In the genomic region with DNA sequence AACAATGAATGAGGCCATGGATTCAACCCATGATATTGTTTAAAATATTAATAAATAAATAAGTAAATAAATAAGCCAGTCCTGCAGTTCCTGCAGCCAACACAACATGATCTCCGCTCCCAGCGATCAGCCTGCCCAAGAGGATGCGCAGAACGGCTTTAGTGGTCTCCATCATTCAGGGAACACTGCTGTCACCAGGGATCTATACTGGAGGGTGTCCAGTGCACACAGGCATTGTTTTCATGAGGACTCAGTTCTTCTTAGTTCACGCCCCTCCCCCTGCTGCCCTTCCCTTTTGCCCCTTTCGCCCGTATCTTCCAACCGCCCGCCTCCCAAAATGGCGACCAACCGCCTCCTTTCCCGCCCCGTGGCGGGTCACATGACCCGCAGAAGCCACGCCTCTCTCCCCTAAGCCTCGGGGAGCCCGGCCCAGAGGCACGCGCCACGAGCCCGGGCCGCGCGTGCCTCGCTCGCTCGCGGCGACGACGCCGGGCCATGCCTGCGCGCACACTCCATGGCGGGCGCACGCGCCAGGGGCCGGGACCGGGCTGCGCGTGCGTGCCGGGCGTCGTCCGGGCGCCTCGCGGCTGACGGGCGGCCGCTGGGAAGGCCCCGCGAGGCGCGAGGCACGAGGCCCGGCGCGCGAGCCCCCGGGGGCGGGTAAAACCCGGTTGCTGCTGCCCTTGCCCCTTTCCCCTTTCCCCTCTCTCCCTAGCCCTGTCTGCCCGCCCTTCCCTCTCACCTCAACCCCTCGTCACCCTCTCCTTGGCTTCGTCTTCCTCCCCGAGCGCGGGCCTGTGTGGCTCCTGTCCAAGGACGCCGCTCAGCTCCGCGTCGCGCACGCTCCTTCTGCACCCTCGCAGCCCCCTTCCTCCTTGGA, we compare ENCODE assay signal across 10 mouse cellular contexts. TPM values are rescaled to one million over a fixed set of nuclear protein-coding genes. Genes with fewer than 3 reads are reported as not detected.
A peak's percentile ranks its signal among the peaks of the same experiment; 100 is the strongest.
DNase-seq lines count a peak whose midpoint lies in the region; ATAC-seq and TF ChIP-seq lines count a peak whose summit lies in the region.
"Had no signal": no experiment of that assay in that cellular context is flagged by ENCODE, and none has a peak within 500 bp of the region (broad histone marks: within the 10 kb centered on the region; RNA-seq: fewer than 3 reads in every experiment).

A gene (plus strand): TSS at position 596 of the 880 bp plus-strand sequence.

- no peak for ATAC-seq in midbrain, embryonic 11.5 days (ENCODE audit: low FRiP score)
- ATAC-seq in limb, embryonic 14.5 days (ENCODE audit: low FRiP score, low read depth): no peak

- peaks cover 30% of the 10 kb centered on the region for H3K27me3 ChIP-seq in midbrain, embryonic 10.5 days (ENCODE audit: low read depth, poor library complexity, severe bottlenecking)
- H3K27me3 ChIP-seq in midbrain, embryonic 11.5 days (ENCODE audit: control insufficient read depth, insufficient read depth, low read length): peaks cover 10% of the 10 kb centered on the region
- H3K27me3 ChIP-seq in limb, embryonic 14.5 days (ENCODE audit: control insufficient read depth, insufficient read depth, low read length): peaks cover 11% of the 10 kb centered on the region

- no peak within 1 kb of the TSS for H3K27ac ChIP-seq in midbrain, embryonic 10.5 days (replicated peaks)
- H3K27ac ChIP-seq in midbrain, embryonic 11.5 days (ENCODE audit: low read depth, low read length): no peak within 1 kb of the TSS
- no peak within 1 kb of the TSS for H3K27ac ChIP-seq in limb, embryonic 14.5 days (replicated peaks; ENCODE audit: low read depth, low read length)

- peak; percentile 47 to 58 for DNase-seq in cerebellum, postnatal 10 days
- no peak for DNase-seq in cerebellum, postnatal 36 days
- DNase-seq in midbrain, embryonic 10.5 days (ENCODE audit: low spot score): no peak
- no peak for DNase-seq in midbrain, embryonic 11.5 days (ENCODE audit: low spot score, missing footprints)
- no peak for DNase-seq in limb, embryonic 14.5 days (ENCODE audit: low spot score)
- DNase-seq in testis, postnatal 10 days (ENCODE audit: low spot score): peak; percentile 71
- DNase-seq in gastrocnemius, postnatal 4 days (ENCODE audit: low spot score in 2 of 2): no peak
- no peak for DNase-seq in layer of hippocampus, postnatal 25 days (ENCODE audit: extremely low spot score in 1 of 2, low spot score in 1 of 2)
- DNase-seq: thymus, adult 18-20 months had no signal

- peak within 1 kb of the TSS; percentile 21; the same call in 1 of the 2 replicates for H3K4me3 ChIP-seq in midbrain, embryonic 10.5 days
- H3K4me3 ChIP-seq in midbrain, embryonic 11.5 days (ENCODE audit: low read depth, low read length): no peak within 1 kb of the TSS
- peak within 1 kb of the TSS; percentile 17; the same call in 1 of the 2 replicates for H3K4me3 ChIP-seq in limb, embryonic 14.5 days (replicated peaks; ENCODE audit: low read length)

- no peaks in the 10 kb centered on the region for H3K36me3 ChIP-seq in midbrain, embryonic 10.5 days
- no peaks in the 10 kb centered on the region for H3K36me3 ChIP-seq in midbrain, embryonic 11.5 days (ENCODE audit: control insufficient read depth, insufficient read depth, low read length)
- no peaks in the 10 kb centered on the region for H3K36me3 ChIP-seq in limb, embryonic 14.5 days (ENCODE audit: control insufficient read depth, insufficient read depth, low read length)

- H3K4me2 ChIP-seq in midbrain, embryonic 11.5 days: no peak within 1 kb of the TSS
- no peak within 1 kb of the TSS; the same call in 1 of the 2 replicates for H3K4me2 ChIP-seq in limb, embryonic 14.5 days (replicated peaks; ENCODE audit: low read depth, low read length, severe bottlenecking)

- H3K9ac ChIP-seq in midbrain, embryonic 11.5 days (ENCODE audit: low read length): no peak within 1 kb of the TSS
- no peak within 1 kb of the TSS for H3K9ac ChIP-seq in limb, embryonic 14.5 days (ENCODE audit: low read depth, low read length, severe bottlenecking)

- H3K4me1 ChIP-seq in midbrain, embryonic 10.5 days: no peaks in the 10 kb centered on the region
- H3K4me1 ChIP-seq in midbrain, embryonic 11.5 days (ENCODE audit: control insufficient read depth, insufficient read depth, low read length): no peaks in the 10 kb centered on the region
- no peaks in the 10 kb centered on the region for H3K4me1 ChIP-seq in limb, embryonic 14.5 days (ENCODE audit: control insufficient read depth, insufficient read depth, low read length)

- no peak for TF ChIP-seq POLR2A in limb, embryonic 14.5 days (IDR thresholded peaks at IDR 0.05; ENCODE audit: borderline replicate concordance, extremely low read depth, insufficient read depth, insufficient read length)

- 49% methylated on average over 79 of the region's 80 CpGs for WGBS in midbrain, embryonic 10.5 days
- WGBS in midbrain, embryonic 11.5 days: 48% methylated on average over 79 of the region's 80 CpGs
- WGBS in limb, embryonic 14.5 days: 52% methylated on average over 61 of the region's 80 CpGs

- peaks cover 16% of the 10 kb centered on the region for H3K9me3 ChIP-seq in midbrain, embryonic 10.5 days (replicated peaks)
- H3K9me3 ChIP-seq in midbrain, embryonic 11.5 days (ENCODE audit: control insufficient read depth, low read length): no peaks in the 10 kb centered on the region; the same call in 1 of the 2 replicates
- H3K9me3 ChIP-seq in limb, embryonic 14.5 days (ENCODE audit: control insufficient read depth, low read length): no peaks in the 10 kb centered on the region

RNA-seq across cellular contexts. Expression of the gene that starts here (rescaled TPM):
- not detected in 2 replicates for polyA plus RNA-seq in midbrain, embryonic 10.5 days (2016; fragmentation: Nextera tagmentation; extraction: Ambion mirVana)
- not detected in 2 replicates for polyA plus RNA-seq in midbrain, embryonic 11.5 days (2014; fragmentation: Nextera tagmentation; extraction: Ambion mirVana)
- 0.26 and 0.35 TPM in 2 replicates for polyA plus RNA-seq in limb, embryonic 14.5 days (2012; rRNA removed)
- 0.17 TPM in 1 of 2 replicates, not detected in the other for polyA plus RNA-seq in limb, embryonic 14.5 days (2014; fragmentation: Nextera tagmentation; extraction: Ambion mirVana)
- total RNA-seq in gastrocnemius, postnatal 4 days (2021): under 1 TPM in 1 of 2 experiments, not detected in 1; 0.05 TPM
- total RNA-seq in layer of hippocampus, postnatal 25 days (2021): under 1 TPM; 0.44 to 0.66 TPM
- polyA plus RNA-seq: large intestine, adult 2 months had no signal

Comparison
In these comparisons a context has a peak if more than half of its experiments do, and no peak if none do; other contexts are left out.
1. DNase-seq: peak in cerebellum, postnatal 10 days (2 of 2) and testis, postnatal 10 days (single experiment); none in cerebellum, postnatal 36 days (0 of 2), midbrain, embryonic 10.5 days (single experiment), midbrain, embryonic 11.5 days (single experiment), limb, embryonic 14.5 days (single experiment), gastrocnemius, postnatal 4 days (0 of 2) and layer of hippocampus, postnatal 25 days (0 of 2).